Comparison of ENCODE assay signal across 1 mouse cellular context in the genomic region with DNA sequence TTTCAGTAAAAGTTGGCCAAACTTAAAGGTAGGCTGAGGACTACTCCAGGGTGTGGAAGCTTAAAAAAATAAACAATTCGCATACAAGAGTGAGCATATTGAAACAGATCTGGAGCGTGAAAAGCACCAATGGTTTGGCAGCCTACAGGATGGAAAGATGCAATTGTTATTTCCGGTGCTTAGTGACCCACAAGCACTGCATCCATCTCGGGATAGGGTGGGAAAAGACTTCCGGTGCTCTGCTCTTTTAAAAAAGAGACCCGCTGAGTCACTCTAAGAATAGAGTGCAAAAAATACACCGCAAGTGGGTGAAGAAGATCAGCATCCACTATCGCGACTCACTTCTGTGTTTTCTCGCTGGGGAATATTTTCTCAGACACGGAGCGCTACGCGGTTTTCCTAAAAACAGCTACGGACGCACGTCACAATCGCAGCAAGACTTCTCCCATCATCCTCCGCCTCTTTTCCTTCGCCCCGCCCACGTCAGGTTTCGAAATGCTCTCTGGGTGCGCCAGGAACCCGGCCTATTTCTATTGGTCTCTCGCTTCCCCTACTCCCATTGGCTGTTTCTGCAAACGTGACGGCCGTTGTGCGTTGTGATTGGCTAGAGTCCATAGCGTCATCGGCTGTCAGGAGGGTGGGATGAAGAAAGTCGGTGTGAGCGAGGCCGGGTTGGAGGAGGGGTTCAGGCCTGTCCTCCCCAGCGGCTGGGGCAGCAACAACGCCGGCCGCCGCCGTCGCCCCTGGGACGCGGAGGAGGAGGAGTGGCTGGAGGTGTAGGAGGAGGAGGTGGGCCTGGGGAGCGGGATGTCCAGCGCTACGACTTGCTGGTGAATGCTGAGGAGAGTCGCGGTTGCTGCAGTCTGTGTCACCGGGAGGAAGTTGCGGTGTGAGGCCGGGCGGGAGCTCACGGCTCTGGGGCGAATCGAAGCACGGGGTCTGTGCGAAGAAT.
TF ChIP-seq lines count a peak whose summit lies in the region.

A gene (plus strand): TSS at position 657 of the 952 bp plus-strand sequence.

TF ChIP-seq in myocyte, 11 proteins besides CTCF, POLR2A, EP300 and RAD21 (continued from another document):
- TF ChIP-seq USF1 (IDR thresholded peaks at IDR 0.05; ENCODE audit: low read depth), result peak; percentile 98
